Mouse (Mus musculus) liver, embryonic 11.5 days (tissue): ENCODE results near the gene Bst1. TPM values are rescaled to one million over a fixed set of nuclear protein-coding genes. Genes with fewer than 3 reads are reported as not detected.

Source experiments
- ATAC-seq: fragments of 200-750 bp; cut with Nextera tagmentation; replicated peaks from 2 replicates; pipeline ENCODE4 v1.8.0; 2017; ENCODE audit warnings: moderate number of reproducible peaks, mild to moderate bottlenecking, moderate TSS enrichment, moderate library complexity; ENCODE audit not compliant: low FRiP score
- DNase-seq: peaks from one replicate; pipeline ENCODE4 v3.0.0-alpha.2; 2017; ENCODE audit warnings: low spot score
- H3K27ac ChIP-seq: fragments of 300-500 bp; sonication (generic); 2 replicates; pipeline ENCODE4 v1.5.1; 2014; ENCODE audit warnings: mild to moderate bottlenecking, low read depth, low read length, control low read depth
- H3K27me3 ChIP-seq: fragments of 300-500 bp; sonication (generic); replicated peaks from 2 replicates; pipeline ENCODE4 v1.6.1; 2014; ENCODE audit warnings: low read length, mixed read lengths; ENCODE audit not compliant: control insufficient read depth, insufficient read depth
- H3K36me3 ChIP-seq: fragments of 300-500 bp; sonication (generic); 2 replicates; pipeline ENCODE4 v1.6.1; 2014; ENCODE audit warnings: mild to moderate bottlenecking, low read length, moderate library complexity, mixed read lengths; ENCODE audit not compliant: control insufficient read depth, insufficient read depth
- H3K4me1 ChIP-seq: fragments of 300-500 bp; sonication (generic); replicated peaks from 2 replicates; pipeline ENCODE4 v1.6.1; 2014; ENCODE audit warnings: low read length, mixed read lengths; ENCODE audit not compliant: control insufficient read depth, insufficient read depth
- H3K4me2 ChIP-seq: fragments of 300-500 bp; sonication (generic); 2 replicates; pipeline ENCODE4 v1.6.1; 2014; ENCODE audit warnings: mild to moderate bottlenecking, control low read depth, moderate library complexity
- H3K4me3 ChIP-seq: fragments of 300-500 bp; sonication (generic); 2 replicates; pipeline ENCODE4 v1.5.1; 2014; ENCODE audit warnings: low read depth, low read length, control low read depth
- H3K9ac ChIP-seq: fragments of 300-500 bp; sonication (generic); 2 replicates; pipeline ENCODE4 v1.6.1; 2014; ENCODE audit warnings: low read depth, low read length, control low read depth
- H3K9me3 ChIP-seq: fragments of 300-500 bp; sonication (generic); 2 replicates; pipeline ENCODE4 v1.6.1; 2016; ENCODE audit warnings: low read length, inconsistent platforms, mixed read lengths; ENCODE audit not compliant: control insufficient read depth
- WGBS: fragments of 180-500 bp; shearing (Covaris S2); extraction: QIAGEN DNeasy Blood & Tissue Kit; methylation state at CpG from one replicate; pipeline ENCODE4 v1.1.7; 2014; 5-methylcytosine and 5-hydroxymethylcytosine counted together
- polyA plus RNA-seq: library from polyadenylated mRNA; unstranded; fragments of >200 nt; fragmentation: Nextera tagmentation; extraction: Ambion mirVana; gene quantifications from 2 replicates; pipeline ENCODE4 v1.2.1, GENCODE M21; 2014

Gene Bst1
- polyA plus RNA-seq, 1 experiment from 2014 or later: 0.36 TPM

DNA sequence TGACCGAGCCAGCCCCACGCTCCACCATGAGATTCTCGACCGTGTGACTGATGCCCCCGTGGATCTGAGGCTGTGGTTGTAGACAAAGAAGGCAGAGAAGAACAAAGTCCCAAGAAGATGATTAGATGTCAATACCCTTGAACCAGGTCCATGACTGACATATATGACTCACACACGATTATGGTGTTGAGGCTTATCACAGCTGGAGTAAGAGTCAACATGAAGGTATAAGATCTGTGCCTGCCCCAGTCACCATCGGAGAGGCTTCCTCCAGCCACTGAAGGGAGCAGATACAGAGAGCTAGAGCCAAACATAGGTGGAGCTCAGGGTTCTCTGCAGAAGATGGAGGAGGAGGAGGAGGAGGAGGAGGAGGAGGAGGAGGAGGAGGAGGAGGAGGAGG is 12.3 kb upstream of the Bst1 start:
- no peak for DNase-seq
- H3K36me3 ChIP-seq: no peaks in the 10 kb centered on the region
- H3K27me3 ChIP-seq: no peaks in the 10 kb centered on the region
- 84% methylated on average over 7 of the region's 7 CpGs for WGBS
- H3K4me2 ChIP-seq: no peak overlapping the region
- H3K4me1 ChIP-seq: no peaks in the 10 kb centered on the region
- no peak overlapping the region for H3K9ac ChIP-seq
- no peak for ATAC-seq
- H3K4me3 ChIP-seq: no peak overlapping the region
- no peak overlapping the region for H3K27ac ChIP-seq
- 0 out of 2 replicates have a peak, but pooled peaks cover 2% of the 10 kb centered on the region for H3K9me3 ChIP-seq

DNA sequence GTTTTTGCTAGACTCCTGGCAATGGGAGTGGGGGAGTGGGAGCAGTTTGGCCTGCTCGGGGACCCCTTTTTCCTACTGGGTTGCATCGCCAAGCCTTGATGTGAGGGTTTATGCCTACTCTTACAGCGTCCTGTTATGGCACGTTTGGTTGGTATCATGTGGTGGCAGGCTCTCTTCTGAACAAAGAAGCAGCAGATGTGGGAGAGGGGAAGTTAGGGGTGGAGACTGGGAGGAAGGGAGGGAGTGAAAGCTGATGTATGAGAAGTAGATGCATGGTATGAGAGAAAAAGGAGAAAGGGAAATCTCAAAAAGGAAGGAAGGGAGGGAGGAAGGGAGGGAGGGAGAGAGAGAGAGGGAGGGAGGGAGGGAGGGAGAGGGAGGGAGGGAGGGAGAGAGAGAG is 11.8 kb upstream of the Bst1 start:
- ATAC-seq (no peak), DNase-seq (no peak)
- no peak overlapping the region for H3K27ac ChIP-seq
- H3K4me1 ChIP-seq: no peaks in the 10 kb centered on the region
- H3K36me3 ChIP-seq: no peaks in the 10 kb centered on the region
- H3K4me3 ChIP-seq: no peak overlapping the region
- WGBS: 50% methylated on average over 4 of the region's 4 CpGs
- no peaks in the 10 kb centered on the region for H3K27me3 ChIP-seq
- 0 out of 2 replicates have a peak, but pooled peaks cover 2% of the 10 kb centered on the region for H3K9me3 ChIP-seq
- H3K4me2 ChIP-seq: no peak overlapping the region
- H3K9ac ChIP-seq: no peak overlapping the region

DNA sequence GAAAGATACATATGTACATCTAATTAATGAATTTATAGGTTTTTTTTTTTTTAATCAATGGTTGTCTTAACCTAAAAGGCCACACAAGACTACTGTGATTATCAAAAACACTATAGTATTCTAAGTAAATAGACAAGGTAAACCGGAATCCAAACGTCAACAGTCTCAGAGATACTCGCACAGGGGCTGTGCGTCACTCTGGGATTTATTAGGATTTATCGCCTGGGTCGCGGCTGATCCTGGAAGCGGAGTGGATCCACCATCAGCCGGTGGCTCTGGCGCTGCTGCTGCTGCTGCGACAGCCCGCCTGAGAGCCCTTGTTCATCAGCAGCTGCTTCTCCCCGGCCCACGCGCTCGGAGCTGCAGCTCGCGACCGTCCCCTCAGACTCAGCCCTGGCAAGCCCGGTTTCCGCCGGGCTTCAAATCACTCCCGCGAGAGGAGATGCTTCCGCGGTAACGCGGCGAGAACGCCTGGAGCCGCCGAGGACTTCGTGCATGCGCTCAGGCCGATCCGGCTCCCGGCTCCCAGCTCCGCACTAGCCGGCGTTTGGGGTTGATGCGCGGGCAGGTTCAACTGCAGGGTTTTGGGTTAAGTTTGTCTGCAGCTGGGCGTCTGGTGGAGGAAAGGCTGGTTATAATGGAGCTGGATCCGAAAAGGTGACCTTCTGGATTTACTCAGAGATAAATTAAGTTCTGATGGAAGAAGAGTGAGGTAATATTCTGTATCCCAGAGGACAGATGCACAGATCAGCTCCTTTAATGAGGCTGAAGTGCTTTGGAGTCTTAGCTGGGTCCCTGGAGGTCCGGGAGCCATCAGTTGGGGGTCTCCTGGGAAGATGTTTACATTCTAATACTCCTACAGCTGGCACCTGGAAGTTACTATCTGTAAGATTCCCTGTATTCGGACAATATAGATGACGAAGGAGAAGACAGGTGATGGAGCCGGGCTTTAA is 10.7 kb upstream of the Bst1 start:
- peak; percentile 79 for ATAC-seq
- Histone ChIP-seq H3K9me3 (0 out of 2 replicates have a peak, but pooled peaks cover 2% of the 10 kb centered on the region), H3K27ac (no peak overlapping the region; the same call in 1 of the 2 replicates), H3K27me3 (no peaks in the 10 kb centered on the region), H3K36me3 (no peaks in the 10 kb centered on the region), H3K4me2 (peak overlapping the region; percentile 77), H3K4me1 (no peaks in the 10 kb centered on the region), H3K4me3 (peak overlapping the region; percentile 49), H3K9ac (peak overlapping the region; percentile 54)
- peak; percentile 82 for DNase-seq
- WGBS: 5% methylated on average over 48 of the region's 48 CpGs

DNA sequence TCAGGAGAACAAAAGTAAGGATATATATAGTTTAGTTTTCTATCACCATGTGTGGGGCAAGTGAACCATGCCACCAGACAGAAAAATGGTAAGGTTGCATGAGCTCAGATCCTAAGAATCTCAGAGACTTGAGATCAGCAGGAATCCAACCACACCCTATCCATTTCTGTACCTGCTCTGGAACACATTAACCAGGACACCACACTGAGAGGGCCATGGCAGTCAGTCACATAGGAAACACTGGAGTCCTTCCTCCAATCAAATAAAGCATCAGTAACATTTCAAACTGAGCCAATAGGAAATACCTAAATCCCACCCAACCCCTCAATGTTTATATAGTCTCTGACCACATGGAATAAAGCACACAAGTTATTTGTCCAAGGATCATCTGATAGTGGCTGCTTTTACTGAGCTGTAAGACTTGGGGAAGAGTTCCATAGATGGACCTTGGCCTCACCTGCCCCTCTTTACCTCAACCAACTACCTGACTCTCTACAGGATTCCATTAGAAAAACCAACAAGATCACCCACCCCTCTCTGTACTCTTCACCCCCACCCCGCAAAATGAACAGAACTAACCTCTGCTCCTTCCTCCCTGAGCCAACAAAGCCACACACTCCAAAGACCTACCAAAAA is 8.1 kb upstream of the Bst1 start:
- H3K4me2 ChIP-seq: no peak overlapping the region
- no peak overlapping the region for H3K4me3 ChIP-seq
- no peak for DNase-seq
- WGBS: 67% methylated on average over 1 of the region's 1 CpGs
- H3K36me3 ChIP-seq: no peaks in the 10 kb centered on the region
- H3K9ac ChIP-seq: no peak overlapping the region
- no peak for ATAC-seq
- H3K4me1 ChIP-seq: no peaks in the 10 kb centered on the region
- H3K9me3 ChIP-seq: no peaks in the 10 kb centered on the region
- H3K27ac ChIP-seq: no peak overlapping the region
- H3K27me3 ChIP-seq: no peaks in the 10 kb centered on the region

DNA sequence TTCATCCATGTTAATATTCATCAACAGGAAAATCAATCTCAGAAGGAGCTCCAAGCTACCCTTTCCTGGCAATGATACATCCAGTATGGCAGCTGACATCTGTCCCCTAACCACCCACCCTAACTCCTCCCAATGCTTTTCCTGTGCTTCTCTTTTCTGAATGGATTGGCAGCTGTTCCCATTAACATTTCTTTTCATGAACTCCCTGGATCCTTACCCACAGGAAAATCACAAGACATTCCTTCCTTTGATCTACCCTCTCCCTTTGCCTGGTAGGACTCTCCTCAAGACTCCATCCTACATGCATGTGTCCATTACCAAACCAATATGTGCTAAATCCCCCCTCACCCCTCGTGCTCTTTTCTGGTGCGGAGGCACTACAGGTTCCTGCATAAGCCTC is 4.1 kb upstream of the Bst1 start:
- H3K27ac ChIP-seq: no peak overlapping the region
- ATAC-seq: no peak
- no peak for DNase-seq
- H3K9ac ChIP-seq: no peak overlapping the region
- no peak overlapping the region for H3K4me2 ChIP-seq
- H3K27me3 ChIP-seq: no peaks in the 10 kb centered on the region
- no peaks in the 10 kb centered on the region for H3K9me3 ChIP-seq
- H3K36me3 ChIP-seq: no peaks in the 10 kb centered on the region
- WGBS: 79% methylated on average over 2 of the region's 2 CpGs
- no peaks in the 10 kb centered on the region for H3K4me1 ChIP-seq
- no peak overlapping the region for H3K4me3 ChIP-seq

DNA sequence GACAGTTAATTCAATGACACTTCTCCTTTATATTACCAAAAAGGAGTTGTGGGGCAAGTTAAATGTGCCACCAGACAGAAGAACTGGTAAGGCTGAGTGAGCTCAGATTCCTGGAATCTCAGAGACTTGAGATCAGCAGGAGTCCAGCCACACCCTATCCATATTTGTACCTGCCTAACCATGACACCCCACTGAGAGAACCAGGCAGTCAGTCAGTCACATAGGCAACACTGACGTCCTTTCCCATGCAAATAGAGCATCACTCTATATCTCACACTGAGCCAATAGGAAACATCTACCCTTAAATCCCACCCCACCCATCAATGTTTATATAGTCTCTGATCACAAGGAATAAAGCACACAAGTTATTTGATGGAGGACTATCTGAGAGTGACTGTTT is 2.9 kb upstream of the Bst1 start:
- H3K27me3 ChIP-seq: no peaks in the 10 kb centered on the region
- WGBS: 36% methylated on average over 1 of the region's 1 CpGs
- no peaks in the 10 kb centered on the region for H3K36me3 ChIP-seq
- ATAC-seq: no peak
- no peak overlapping the region for H3K4me2 ChIP-seq
- H3K4me1 ChIP-seq: no peaks in the 10 kb centered on the region
- no peak overlapping the region for H3K27ac ChIP-seq
- H3K9me3 ChIP-seq: no peaks in the 10 kb centered on the region
- H3K4me3 ChIP-seq: no peak overlapping the region
- no peak for DNase-seq
- H3K9ac ChIP-seq: no peak overlapping the region

DNA sequence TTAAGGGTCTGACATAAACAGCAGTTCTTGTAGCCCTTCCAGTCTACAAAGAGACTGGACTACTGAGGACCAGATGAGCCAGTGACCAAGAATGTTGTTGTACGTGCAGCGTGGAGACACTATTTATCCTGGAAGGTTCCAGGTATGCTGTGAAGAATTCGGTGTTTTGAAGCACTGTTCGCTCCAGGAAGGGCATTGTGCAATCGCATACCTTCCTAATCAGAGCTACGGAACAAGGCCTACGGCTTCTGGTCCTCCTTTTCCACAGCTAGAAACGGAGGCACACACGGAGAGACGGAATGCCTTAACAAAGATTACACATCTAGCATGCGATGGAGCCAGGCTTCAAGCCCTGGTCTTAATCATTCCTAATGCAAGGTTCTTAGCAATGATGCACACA is 2.1 kb downstream of the Bst1 start:
- no peaks in the 10 kb centered on the region for H3K27me3 ChIP-seq
- H3K9ac ChIP-seq: no peak overlapping the region
- H3K4me1 ChIP-seq: no peaks in the 10 kb centered on the region
- no peak overlapping the region for H3K27ac ChIP-seq
- DNase-seq: no peak
- H3K4me3 ChIP-seq: no peak overlapping the region
- H3K9me3 ChIP-seq: no peaks in the 10 kb centered on the region
- WGBS: 84% methylated on average over 11 of the region's 11 CpGs
- H3K4me2 ChIP-seq: no peak overlapping the region
- no peaks in the 10 kb centered on the region for H3K36me3 ChIP-seq
- ATAC-seq: no peak

DNA sequence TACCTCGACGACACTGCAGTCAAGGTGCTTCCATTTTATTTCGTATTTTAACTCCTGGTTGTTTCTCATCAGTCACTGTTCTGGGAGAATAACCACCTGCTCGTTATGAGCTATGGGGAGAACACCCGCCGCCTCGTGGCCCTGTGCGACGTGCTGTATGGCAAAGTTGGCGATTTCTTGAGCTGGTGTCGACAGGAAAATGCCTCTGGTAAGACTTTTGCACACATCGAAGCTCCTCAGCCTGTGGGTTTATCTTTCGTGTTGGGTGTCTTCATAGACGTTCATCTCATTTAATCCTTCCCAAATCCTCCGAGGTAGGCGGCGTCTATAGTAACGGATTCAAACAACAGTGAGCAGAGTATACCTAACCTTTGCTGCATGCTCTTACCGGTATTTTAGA is 2.9 kb downstream of the Bst1 start, which contains the start of gene Fbxl5:
Gene Fbxl5 (minus strand): TSS at position 101 of the 400 bp plus-strand sequence.
- DNase-seq: no peak
- no peak for ATAC-seq
- WGBS: 80% methylated on average over 19 of the region's 19 CpGs
- no peak within 1 kb of the TSS for H3K27ac ChIP-seq
- H3K9ac ChIP-seq: no peak within 1 kb of the TSS
- H3K4me3 ChIP-seq: no peak within 1 kb of the TSS
- no peaks in the 10 kb centered on the region for H3K9me3 ChIP-seq
- no peak within 1 kb of the TSS for H3K4me2 ChIP-seq
- no peaks in the 10 kb centered on the region for H3K4me1 ChIP-seq
- H3K27me3 ChIP-seq: no peaks in the 10 kb centered on the region
- H3K36me3 ChIP-seq: no peaks in the 10 kb centered on the region
